Mouse (Mus musculus) bone marrow, adult 2 months (tissue): Measurements from ENCODE around the gene Otud7a.
"Not testable (repeated sequence)": the region's sequence is repeated elsewhere in the genome, so short reads cannot be mapped to it uniquely, and the experiment has no call there.

ENCODE experiments used
- CTCF ChIP-seq: fragments of 200-500 bp; IDR thresholded peaks from 2 replicates; pipeline ENCODE4 v1.5.1; 2011; ENCODE audit warnings: low read length, control low read depth; ENCODE audit not compliant: control insufficient read depth, insufficient read depth
- POLR2A ChIP-seq: fragments of 200-500 bp; IDR thresholded peaks from 2 replicates; pipeline ENCODE4 v1.6.1; 2011; ENCODE audit warnings: low read depth, mild to moderate bottlenecking, control low read depth, low read length, borderline replicate concordance; ENCODE audit not compliant: control insufficient read depth

- TF ChIP-seq POLR2A, CTCF: not testable (repeated sequence)
Measured at GRCm38 (mm10) chr7:63670911-63671310, 226.4 kb downstream of the Otud7a start.
